Mouse (Mus musculus): ENCODE results near the gene Asgr1. TPM values are rescaled to one million over a fixed set of nuclear protein-coding genes. Genes with fewer than 3 reads are reported as not detected.

The Asgr1 gene
- total and polyA plus RNA-seq, 2 experiments, result 680 to 730 TPM

DNA sequence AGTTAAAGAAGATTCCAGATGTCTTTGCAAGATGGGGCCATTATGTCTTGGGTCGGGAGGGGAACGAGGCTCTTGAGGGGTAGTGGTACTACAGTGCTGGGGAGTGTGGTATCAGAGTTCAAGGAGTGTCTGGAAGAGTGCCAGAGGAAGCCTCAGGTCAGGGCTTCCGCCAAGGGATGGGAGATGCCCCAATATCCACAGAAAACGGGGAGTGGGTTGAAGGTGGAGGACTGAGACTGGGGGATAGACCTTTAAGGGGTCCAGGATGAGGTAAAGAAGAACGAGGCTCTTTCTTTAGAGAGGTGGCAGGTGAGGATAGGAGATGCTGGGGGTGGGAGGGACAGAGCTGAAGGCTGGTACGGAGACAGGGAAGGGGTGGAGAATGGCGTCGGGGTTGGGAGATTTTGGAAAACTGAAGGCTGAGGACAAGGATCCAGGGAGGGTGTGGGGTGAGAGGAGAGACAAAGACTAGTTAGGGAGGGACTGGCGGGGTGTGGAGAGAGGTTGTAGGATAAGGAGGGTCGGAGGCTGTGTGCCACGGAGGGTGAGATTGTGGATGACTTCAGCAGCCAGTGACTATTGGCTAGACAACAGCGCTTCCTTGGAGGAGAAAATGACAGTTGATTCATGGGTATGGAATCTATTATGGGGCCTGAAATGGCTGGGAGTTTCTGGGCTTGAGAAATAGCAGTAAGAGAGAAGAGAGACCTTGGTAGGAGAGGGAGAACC is 25.3 kb upstream of the Asgr1 start:
- Histone ChIP-seq H3K79me2 (ENCODE audit: control insufficient read depth, insufficient read depth, low read length) (no peaks in the 10 kb centered on the region), H3K9ac (ENCODE audit: low read depth, low read length) (no peak overlapping the region), H3K4me1 (ENCODE audit: control insufficient read depth, insufficient read depth, low read length) (0 out of 2 replicates have a peak, but pooled peaks cover 2% of the 10 kb centered on the region), H3K4me3 (ENCODE audit: insufficient read depth, low read depth, low read length) (no peak overlapping the region), H3K27ac (replicated peaks; ENCODE audit: insufficient read depth, low read depth, low read length) (no peak overlapping the region; the same call in 1 of the 2 replicates), H3K36me3 (ENCODE audit: control insufficient read depth, insufficient read depth, low read length) (no peaks in the 10 kb centered on the region), H3K27me3 (ENCODE audit: control insufficient read depth, insufficient read depth, low read length) (peaks cover 3% of the 10 kb centered on the region; the same call in 1 of the 2 replicates)
- no peak for DNase-seq (ENCODE audit: extremely low read depth, low read depth, low spot score)
- TF ChIP-seq POLR2A (IDR thresholded peaks at IDR 0.05; ENCODE audit: extremely low read depth, insufficient read depth, low read length) (no peak), CTCF (IDR thresholded peaks at IDR 0.05; ENCODE audit: low read depth, low read length) (no peak)
- 38% methylated on average over 12 of the region's 12 CpGs for WGBS

- DNase-seq (ENCODE audit: extremely low read depth, low read depth, low spot score), result no peak
These were observed 24.6 kb upstream of the Asgr1 start for GRCm38 (mm10) chr11:70029130-70029801.

GRCm38 (mm10) chr11:70029829-70030550 is 23.9 kb upstream of the Asgr1 start:
- no peak overlapping the region for H3K9ac ChIP-seq (ENCODE audit: low read depth, low read length)
- no peak overlapping the region for H3K27ac ChIP-seq (replicated peaks; ENCODE audit: insufficient read depth, low read depth, low read length)
- H3K4me1 ChIP-seq (ENCODE audit: control insufficient read depth, insufficient read depth, low read length), result 0 out of 2 replicates have a peak, but pooled peaks cover 2% of the 10 kb centered on the region
- 79% methylated on average over 11 of the region's 11 CpGs for WGBS
- TF ChIP-seq CTCF (IDR thresholded peaks at IDR 0.05; ENCODE audit: low read depth, low read length) (no peak), POLR2A (IDR thresholded peaks at IDR 0.05; ENCODE audit: extremely low read depth, insufficient read depth, low read length) (no peak)
- H3K27me3 ChIP-seq (ENCODE audit: control insufficient read depth, insufficient read depth, low read length), result peaks cover 3% of the 10 kb centered on the region; the same call in 1 of the 2 replicates
- H3K79me2 ChIP-seq (ENCODE audit: control insufficient read depth, insufficient read depth, low read length), result no peaks in the 10 kb centered on the region
- no peak for DNase-seq (ENCODE audit: extremely low read depth, low read depth, low spot score)
- no peaks in the 10 kb centered on the region for H3K36me3 ChIP-seq (ENCODE audit: control insufficient read depth, insufficient read depth, low read length)
- no peak overlapping the region for H3K4me3 ChIP-seq (ENCODE audit: insufficient read depth, low read depth, low read length)

More at GRCm38 (mm10) chr11:70029130-70029801, 24.6 kb upstream of the Asgr1 start:
- TF ChIP-seq CTCF (IDR thresholded peaks at IDR 0.05; ENCODE audit: low read depth, low read length) (no peak), POLR2A (IDR thresholded peaks at IDR 0.05; ENCODE audit: extremely low read depth, insufficient read depth, low read length) (no peak)
- peaks cover 3% of the 10 kb centered on the region; the same call in 1 of the 2 replicates for H3K27me3 ChIP-seq (ENCODE audit: control insufficient read depth, insufficient read depth, low read length)
- H3K27ac ChIP-seq (replicated peaks; ENCODE audit: insufficient read depth, low read depth, low read length), result no peak overlapping the region
- 18% methylated on average over 20 of the region's 20 CpGs for WGBS
- no peaks in the 10 kb centered on the region for H3K79me2 ChIP-seq (ENCODE audit: control insufficient read depth, insufficient read depth, low read length)
- no peak overlapping the region for H3K9ac ChIP-seq (ENCODE audit: low read depth, low read length)
- H3K36me3 ChIP-seq (ENCODE audit: control insufficient read depth, insufficient read depth, low read length), result no peaks in the 10 kb centered on the region
- no peak overlapping the region for H3K4me3 ChIP-seq (ENCODE audit: insufficient read depth, low read depth, low read length)
- 0 out of 2 replicates have a peak, but pooled peaks cover 2% of the 10 kb centered on the region for H3K4me1 ChIP-seq (ENCODE audit: control insufficient read depth, insufficient read depth, low read length)

GRCm38 (mm10) chr11:70030651-70031320 is 23.1 kb upstream of the Asgr1 start:
- 0 out of 2 replicates have a peak, but pooled peaks cover 2% of the 10 kb centered on the region for H3K4me1 ChIP-seq (ENCODE audit: control insufficient read depth, insufficient read depth, low read length)
- H3K27ac ChIP-seq (replicated peaks; ENCODE audit: insufficient read depth, low read depth, low read length), result no peak overlapping the region
- H3K27me3 ChIP-seq (ENCODE audit: control insufficient read depth, insufficient read depth, low read length), result peaks cover 3% of the 10 kb centered on the region; the same call in 1 of the 2 replicates
- H3K9ac ChIP-seq (ENCODE audit: low read depth, low read length), result no peak overlapping the region
- no peak for TF ChIP-seq POLR2A (IDR thresholded peaks at IDR 0.05; ENCODE audit: extremely low read depth, insufficient read depth, low read length)
- H3K79me2 ChIP-seq (ENCODE audit: control insufficient read depth, insufficient read depth, low read length), result no peaks in the 10 kb centered on the region
- 93% methylated on average over 28 of the region's 28 CpGs for WGBS
- H3K36me3 ChIP-seq (ENCODE audit: control insufficient read depth, insufficient read depth, low read length), result no peaks in the 10 kb centered on the region
- DNase-seq (ENCODE audit: extremely low read depth, low read depth, low spot score), result no peak
- no peak overlapping the region for H3K4me3 ChIP-seq (ENCODE audit: insufficient read depth, low read depth, low read length)

DNA sequence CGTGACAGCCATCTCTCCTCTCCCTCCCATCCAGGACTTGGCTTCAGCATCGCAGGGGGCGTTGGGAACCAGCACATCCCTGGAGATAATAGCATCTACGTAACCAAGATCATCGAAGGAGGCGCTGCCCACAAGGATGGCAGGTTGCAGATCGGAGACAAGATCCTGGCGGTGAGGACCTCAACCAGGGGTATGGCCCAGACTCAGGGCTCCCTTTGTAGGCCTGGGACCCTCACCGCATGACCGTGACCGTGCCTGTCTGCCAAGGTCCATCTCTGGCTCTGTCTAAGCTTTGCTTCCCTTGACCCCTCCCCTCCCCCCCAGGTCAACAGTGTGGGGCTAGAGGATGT is 22.6 kb upstream of the Asgr1 start:
- WGBS, result 94% methylated on average over 11 of the region's 11 CpGs
- Histone ChIP-seq H3K79me2 (ENCODE audit: control insufficient read depth, insufficient read depth, low read length) (no peaks in the 10 kb centered on the region), H3K4me1 (ENCODE audit: control insufficient read depth, insufficient read depth, low read length) (0 out of 2 replicates have a peak, but pooled peaks cover 2% of the 10 kb centered on the region), H3K36me3 (ENCODE audit: control insufficient read depth, insufficient read depth, low read length) (no peaks in the 10 kb centered on the region), H3K27ac (replicated peaks; ENCODE audit: insufficient read depth, low read depth, low read length) (no peak overlapping the region), H3K27me3 (ENCODE audit: control insufficient read depth, insufficient read depth, low read length) (peaks cover 3% of the 10 kb centered on the region; the same call in 1 of the 2 replicates), H3K9ac (ENCODE audit: low read depth, low read length) (no peak overlapping the region), H3K4me3 (ENCODE audit: insufficient read depth, low read depth, low read length) (no peak overlapping the region)
- no peak for DNase-seq (ENCODE audit: extremely low read depth, low read depth, low spot score)
- TF ChIP-seq CTCF (IDR thresholded peaks at IDR 0.05; ENCODE audit: low read depth, low read length) (no peak), POLR2A (IDR thresholded peaks at IDR 0.05; ENCODE audit: extremely low read depth, insufficient read depth, low read length) (no peak)

Measured in liver, adult 2 months (tissue).